Mouse (Mus musculus) kidney, adult 11 months (tissue): ENCODE results near the gene Dleu7.
A peak's percentile ranks its signal among the peaks of the same experiment; 100 is the strongest.

Source experiments
- DNase-seq: peaks from one replicate; pipeline ENCODE4 v3.0.0; 2022

Gene Dleu7

DNA sequence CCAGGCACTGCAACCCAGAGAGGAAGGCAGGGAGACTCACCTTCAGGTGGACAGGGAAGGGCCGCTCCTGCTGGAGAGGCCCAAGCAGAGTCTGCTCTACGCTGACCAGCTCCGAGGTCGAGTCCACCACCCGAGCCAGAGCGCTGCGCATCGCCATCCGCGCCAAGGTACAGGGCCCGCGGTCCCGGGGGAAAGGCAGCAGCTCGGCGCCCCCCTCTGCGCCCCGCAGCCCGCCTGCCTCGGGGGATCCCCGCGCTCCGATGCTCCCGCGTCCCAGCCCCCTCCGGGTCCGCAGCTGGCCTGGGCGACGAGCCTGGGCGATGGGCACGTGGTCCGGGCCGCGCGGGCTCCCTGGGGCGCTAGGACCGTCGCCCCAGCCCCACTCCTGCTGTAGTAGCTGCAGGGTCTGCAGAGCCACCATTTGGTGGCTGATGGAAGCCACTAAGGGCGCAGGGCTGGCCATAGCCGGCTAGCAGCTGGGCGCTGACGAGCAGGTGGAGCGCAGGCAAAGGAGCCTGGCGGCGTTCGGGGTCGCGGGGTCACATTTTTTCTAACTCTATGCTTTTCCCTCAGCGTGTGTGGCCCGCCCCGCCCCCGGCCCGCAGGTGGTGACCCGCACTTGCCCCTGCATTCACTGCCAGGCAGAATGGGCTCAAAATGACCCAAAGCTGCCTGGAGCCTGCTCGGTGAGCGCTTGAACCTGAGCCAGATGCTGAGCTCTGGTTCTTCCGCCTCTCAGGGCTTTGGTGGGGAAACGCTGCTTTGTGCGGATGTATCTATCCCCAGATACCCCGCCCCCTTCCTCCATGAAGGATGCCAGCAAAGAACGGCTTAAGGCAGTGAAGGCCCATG is at the start of gene Dleu7, which contains the start of gene Rnaseh2b:
Gene Dleu7 (minus strand): TSS at position 560 of the 852 bp plus-strand sequence.
Gene Rnaseh2b (plus strand): TSS at position 102 of the 852 bp plus-strand sequence.
- peak; percentile 49 for DNase-seq

DNA sequence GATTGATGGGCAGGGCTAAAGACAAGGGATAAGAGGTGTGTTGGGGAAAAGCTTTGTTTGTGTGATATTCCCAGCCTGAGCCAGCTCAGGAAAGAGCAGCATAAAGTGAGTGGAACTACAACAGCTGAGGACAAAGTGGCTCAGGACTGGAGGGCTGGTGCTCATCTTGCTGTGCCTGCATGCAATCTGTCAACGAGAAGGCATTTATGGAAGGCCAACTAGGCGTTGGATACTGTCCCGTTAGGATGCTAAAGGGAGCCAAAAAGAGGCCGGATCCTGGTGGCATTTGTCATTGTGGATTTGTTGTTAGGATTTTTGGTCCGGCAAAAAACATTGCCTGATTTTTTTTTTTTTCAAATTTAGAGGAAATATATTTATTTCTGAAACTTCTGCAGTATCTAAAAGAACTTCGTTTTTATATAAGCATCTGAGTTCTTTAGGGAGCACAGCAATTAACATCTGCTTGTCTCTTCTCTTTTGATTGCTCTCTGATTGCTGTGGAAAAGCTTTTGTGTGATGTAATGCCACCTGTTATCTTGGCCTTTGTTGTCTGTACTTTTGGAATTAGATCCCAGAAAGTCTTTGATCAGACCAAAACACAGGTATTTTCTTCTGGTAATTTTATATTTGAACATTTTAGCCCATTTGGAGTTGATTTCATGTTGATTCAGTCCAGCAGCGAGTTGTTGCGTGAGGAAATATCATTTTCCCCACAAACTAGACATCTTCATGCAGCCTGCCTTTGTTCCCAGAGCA is 49.2 kb upstream of the Dleu7 start:
- no peak for DNase-seq

DNA sequence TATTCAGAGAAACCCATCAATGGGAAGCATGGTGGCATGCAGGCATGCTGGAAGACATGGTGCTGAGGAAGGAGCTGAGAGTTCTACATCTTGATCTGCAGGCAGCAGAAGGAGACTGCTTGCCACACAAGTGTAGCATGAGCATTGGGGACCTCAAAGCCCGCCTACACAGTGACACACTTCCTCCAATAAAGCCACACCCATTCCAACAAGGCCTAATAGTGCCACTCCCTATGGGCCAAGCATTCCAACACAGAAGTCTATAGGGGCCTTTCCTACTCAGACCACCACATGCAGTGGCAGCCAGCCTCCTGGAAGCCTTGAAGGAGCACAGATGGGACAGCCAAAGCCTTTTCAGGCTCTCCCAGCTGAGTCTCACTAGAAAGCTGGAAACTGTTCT is 46.3 kb upstream of the Dleu7 start:
- DNase-seq = no peak

DNA sequence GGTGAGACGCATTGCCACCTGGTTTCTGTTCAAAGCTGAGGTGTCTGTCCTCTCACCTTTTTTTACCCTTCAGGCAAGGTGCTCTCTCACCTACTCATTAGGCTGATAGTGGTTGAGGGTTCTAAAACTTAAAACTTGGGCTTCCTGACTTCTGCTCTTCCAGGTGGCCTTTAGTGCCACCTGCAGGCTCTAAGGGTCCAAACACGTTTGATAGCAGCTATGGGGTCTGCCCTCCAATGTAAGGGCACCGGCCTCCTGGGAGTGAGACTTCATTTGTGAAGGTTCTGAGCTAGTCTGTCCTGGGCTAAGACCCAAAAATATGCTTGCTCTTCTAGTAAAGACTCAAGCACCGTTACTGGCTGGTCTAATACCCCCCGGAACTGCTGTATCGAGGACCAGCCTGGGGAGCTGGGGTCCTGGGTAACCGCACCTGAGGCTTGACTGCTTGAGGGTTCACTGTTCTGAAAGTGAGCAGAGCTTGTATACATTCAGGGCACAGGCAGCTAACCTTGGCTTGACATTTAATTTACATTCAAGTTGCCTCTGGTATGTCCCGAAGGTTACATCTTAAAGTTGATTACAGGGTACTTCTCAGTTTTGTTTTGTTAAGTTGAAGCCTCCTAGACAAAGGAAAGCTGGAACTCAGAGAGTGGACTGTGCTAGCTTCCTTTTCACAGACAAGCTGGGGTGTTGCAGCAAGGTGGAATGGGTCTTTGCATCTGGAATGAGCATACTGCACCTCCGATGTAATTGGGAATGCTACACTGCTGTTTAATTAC is 41.3 kb upstream of the Dleu7 start:
- DNase-seq = no peak

DNA sequence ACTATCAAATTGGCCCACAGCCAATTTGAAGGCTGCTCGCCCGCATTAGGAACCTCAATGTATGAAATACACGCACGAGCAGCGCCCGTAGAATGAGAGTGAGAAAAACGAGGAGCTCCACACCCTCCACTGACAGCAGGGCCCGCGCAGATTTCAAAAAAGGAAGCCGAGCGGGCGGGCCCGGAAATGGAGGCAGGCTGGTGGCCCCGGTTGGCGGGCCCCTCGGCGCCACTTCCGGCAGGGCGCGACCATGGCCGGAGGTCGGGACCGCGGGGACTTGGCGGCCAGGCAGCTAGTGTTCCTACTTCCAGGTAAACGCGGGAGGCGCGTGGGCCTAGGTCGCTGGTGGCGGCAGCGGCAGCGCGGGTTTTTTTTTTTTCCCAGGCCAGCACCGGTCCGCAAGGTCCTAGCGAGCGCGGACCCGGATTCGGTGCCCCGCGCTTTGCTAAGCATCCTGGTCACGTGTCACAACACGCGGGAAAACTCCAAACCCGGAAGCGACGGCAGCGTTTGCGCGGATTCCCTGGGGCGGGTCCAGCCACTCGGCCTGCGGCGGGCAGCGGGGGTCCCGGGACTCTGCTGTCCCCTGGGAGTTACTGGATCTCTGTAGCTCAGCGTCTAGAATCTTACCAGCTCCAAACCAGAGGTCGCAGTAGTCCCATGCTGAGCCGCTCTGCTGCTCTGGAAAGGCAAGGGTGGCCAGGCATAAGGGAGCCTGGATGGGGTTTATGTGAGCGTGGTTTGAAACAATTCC is 39.2 kb upstream of the Dleu7 start:
- peak; percentile 80 for DNase-seq

GRCm38 (mm10) chr14:62331457-62331856 is 38.6 kb upstream of the Dleu7 start:
- DNase-seq = no peak

DNA sequence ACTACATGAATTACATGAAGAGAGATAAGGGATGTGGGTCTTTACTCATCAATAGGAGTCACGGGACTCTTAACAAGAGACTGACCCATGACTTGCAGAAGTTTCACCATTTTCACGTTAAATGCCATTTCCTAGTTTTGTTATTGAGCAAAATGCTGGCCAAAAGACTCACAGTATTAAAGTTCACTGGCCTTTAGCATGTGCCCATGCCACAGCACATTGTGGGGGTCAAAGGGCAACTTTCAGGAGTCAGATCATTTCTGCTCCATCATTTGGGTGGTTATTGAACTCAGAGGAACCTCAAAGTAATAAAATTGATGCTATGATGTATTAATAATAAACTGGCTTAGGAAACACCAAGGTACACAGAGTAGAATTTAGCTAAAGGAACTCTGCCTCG is 36.8 kb upstream of the Dleu7 start:
- DNase-seq = no peak

DNA sequence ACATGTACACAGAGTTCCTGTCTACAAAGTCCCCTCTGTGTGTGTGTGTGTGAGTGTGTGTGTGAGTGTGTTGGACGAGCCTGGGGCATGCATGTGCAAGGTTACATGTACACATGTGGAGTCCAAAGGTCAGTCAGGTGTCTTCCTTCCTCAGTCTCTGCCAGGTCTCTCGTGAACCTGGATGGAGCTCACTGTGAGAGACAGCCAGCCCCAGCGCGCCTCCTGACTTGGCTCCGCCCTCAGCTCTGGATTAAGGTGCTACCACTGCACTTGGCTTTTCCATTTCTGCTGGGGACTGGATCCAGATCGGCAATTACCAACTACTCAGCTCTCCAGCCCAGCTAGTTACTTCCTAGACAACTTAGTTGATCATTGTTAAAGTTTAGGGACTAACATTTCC is 35.8 kb upstream of the Dleu7 start:
- DNase-seq = peak; percentile 8

DNA sequence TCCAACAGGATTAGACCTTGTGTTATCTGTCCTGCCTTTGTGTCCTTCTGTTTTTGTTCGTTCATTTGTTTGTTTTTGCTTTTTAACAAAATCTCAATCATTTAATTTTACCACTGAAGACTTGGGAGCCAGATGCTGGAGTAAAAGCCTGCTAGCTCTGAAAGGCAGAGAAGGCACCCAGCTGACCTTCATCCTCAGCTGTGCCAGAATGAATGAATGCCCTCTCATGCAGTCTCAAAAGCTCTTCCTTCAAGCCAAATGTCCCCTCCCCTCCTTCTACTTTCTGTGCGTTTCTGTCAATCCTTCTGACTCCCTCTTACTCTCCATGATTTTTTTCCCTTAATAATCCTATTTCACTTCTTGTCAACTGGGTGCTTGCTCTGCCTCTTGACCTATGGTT is 34.3 kb upstream of the Dleu7 start:
- no peak for DNase-seq

DNA sequence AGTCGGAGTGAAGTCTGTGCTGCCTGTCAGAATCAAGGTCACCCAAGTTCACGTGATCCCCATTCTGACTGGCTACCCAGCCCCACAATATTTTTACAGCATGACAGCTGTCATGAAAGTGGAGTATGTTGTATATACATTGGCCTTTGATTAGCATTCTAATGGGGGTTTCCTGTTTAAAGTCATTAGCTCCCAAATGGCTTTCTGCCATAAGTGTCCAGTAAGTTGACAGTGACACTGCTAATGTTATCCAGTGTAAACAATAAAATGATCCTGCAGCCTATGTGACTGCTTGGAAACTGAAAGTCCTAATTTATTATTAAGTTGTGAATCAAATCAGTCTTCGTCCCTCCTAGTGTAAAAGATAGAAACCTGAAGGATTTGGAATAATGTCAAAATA is 33.2 kb upstream of the Dleu7 start:
- no peak for DNase-seq

- DNase-seq = no peak
Observed at GRCm38 (mm10) chr14:62324943-62325342, 32.1 kb upstream of the Dleu7 start.

- DNase-seq = no peak
Observed at GRCm38 (mm10) chr14:62323457-62323856, 30.6 kb upstream of the Dleu7 start.

GRCm38 (mm10) chr14:62322581-62323344 is 29.9 kb upstream of the Dleu7 start:
- no peak for DNase-seq

- DNase-seq = no peak
Observed at GRCm38 (mm10) chr14:62311672-62312071, 18.8 kb upstream of the Dleu7 start.

GRCm38 (mm10) chr14:62309026-62309425 is 16.2 kb upstream of the Dleu7 start:
- no peak for DNase-seq

DNA sequence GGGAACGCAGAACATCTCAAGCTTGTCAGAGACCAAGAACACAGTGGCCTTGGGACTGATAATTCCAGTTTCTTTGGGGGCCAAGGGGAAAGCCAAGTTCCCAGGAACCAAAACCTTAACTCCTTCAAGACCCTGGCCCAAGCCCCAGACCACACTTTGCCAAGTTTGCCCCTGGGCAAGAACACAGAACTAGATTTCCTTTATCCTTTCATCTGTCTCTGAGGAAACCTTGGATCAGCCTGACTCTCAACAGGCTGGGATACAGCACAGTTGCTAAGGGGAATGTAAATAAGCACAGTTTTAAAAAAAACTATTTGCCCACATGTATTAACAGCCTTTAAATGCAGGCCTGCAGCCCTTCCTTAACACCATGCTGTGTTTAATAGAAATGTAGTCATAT is 14.7 kb upstream of the Dleu7 start:
- no peak for DNase-seq

- peak; percentile 50 for DNase-seq
Observed at GRCm38 (mm10) chr14:62300031-62300430, 7.2 kb upstream of the Dleu7 start.

- DNase-seq = no peak
Observed at GRCm38 (mm10) chr14:62298808-62299207, 6.0 kb upstream of the Dleu7 start.

DNA sequence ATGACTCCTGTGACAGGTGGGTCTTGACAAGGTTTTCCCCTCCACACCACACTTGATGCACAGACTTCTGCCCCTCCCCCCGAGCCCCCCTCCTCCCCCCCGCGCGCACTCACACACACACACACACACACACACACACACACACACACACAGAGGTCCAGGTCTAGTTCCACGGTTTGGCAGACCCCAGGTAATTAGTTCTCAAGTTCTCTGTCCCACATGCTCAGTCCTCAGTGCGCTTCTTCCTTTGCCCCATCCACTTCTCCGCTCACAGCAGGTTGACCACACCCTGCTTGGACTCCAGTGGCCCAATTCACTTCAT is 720 bp downstream of the Dleu7 start:
- no peak for DNase-seq

GRCm38 (mm10) chr14:62291406-62291987 is 1.4 kb downstream of the Dleu7 start:
- peak; percentile 44 for DNase-seq

DNA sequence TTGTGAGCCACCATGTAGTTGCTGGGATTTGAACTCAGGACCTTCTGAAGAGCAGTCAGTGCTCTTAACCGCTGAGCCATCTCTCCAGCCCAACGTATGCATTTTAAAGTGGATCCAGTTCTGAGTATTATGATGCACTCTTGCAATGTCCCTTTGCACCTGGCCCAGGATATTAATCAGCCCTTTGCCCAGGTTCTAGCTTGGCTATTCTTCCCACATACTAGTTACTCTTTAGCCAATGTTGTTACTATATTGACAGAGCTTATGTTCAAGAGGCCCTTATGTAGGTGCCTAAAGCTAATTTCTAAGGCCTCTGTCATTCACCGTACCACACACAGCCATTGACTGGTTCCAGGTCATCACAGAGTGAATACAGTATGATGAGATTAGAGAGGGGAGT is 4.1 kb downstream of the Dleu7 start:
- DNase-seq = peak; percentile 12

DNA sequence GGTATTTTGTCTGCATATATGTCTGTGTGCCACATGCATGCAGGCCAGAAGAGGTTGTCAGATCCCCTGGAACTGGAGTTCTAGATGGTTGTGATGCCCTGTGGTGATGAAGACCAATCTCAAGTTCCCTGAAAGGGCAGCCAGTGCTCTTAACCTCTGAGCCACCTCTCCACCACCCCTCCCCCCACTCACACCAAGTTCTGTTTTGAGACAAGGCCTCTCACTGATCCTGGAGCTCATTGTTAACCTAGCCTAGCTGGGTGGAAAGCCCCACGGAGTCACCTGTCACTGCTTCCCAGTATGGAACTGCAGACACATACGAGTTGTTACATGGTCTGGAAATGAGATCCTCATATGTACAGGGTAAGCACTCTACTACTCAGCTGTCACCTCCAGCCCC is 9.9 kb downstream of the Dleu7 start:
- no peak for DNase-seq
